Mouse (Mus musculus) erythroblast, embryonic 14.5 days (primary cell): ENCODE measurements around the gene Fam192a. TPM values are rescaled to one million over a fixed set of nuclear protein-coding genes. Genes with fewer than 3 reads are reported as not detected.

ENCODE experiments used
- H3K27me3 ChIP-seq: 2 replicates; pipeline ENCODE4 v1.6.1; 2012; ENCODE audit warnings: inconsistent platforms; ENCODE audit not compliant: control insufficient read depth
- H3K36me3 ChIP-seq: 2 replicates; pipeline ENCODE4 v1.6.1; 2012; ENCODE audit warnings: mild to moderate bottlenecking, inconsistent platforms; ENCODE audit not compliant: control insufficient read depth
- H3K4me1 ChIP-seq: 2 replicates; pipeline ENCODE4 v1.6.1; 2012; ENCODE audit warnings: inconsistent platforms; ENCODE audit not compliant: control insufficient read depth
- H3K4me3 ChIP-seq: replicated peaks from 2 replicates; pipeline ENCODE3; 2012; ENCODE audit warnings: moderate library complexity, mild to moderate bottlenecking, inconsistent platforms
- H3K9me3 ChIP-seq: 2 replicates; pipeline ENCODE4 v1.6.1; 2012; ENCODE audit warnings: low read length, inconsistent platforms, mixed read lengths; ENCODE audit not compliant: control insufficient read depth
- GATA1 ChIP-seq: IDR thresholded peaks from 2 replicates; pipeline ENCODE4 v1.6.1; 2012; ENCODE audit warnings: low read length, inconsistent platforms, mixed read lengths
- TAL1 ChIP-seq: IDR thresholded peaks from 3 replicates; pipeline ENCODE4 v1.6.1; 2012; ENCODE audit warnings: low read length, inconsistent platforms, mixed read lengths
- polyA plus RNA-seq: library from polyadenylated mRNA; stranded (reverse); fragments of >175 nt; gene quantifications from 2 replicates; pipeline ENCODE4 v1.2.3, GENCODE M21; 2012

Gene Fam192a
- polyA plus RNA-seq, 1 experiment = 3.9 TPM

DNA sequence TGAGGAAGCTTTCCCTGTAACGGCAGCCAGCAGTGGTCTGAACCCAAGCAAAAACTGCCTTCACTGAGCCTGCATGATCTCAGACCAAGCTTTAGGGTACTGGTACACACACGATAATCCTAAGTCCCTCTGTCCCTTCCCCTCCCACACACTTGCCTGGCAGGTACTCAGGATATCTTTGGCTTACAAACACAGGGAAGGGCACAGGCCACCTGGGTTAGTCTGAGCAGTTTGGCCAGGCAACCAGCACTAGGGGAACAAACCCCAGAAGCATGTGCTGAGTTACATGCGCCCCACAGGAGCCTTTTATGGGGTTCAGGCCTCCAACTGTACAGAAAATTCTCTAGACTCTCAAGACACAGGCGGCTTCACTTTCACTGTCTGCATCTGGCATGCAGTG, 71.9 kb downstream of the Fam192a start:
- Histone ChIP-seq H3K9me3 (no peaks in the 10 kb centered on the region; the same call in 1 of the 2 replicates), H3K27me3 (peaks cover 57% of the 10 kb centered on the region), H3K4me3 (no peak overlapping the region), H3K4me1 (no peaks in the 10 kb centered on the region), H3K36me3 (no peaks in the 10 kb centered on the region)
- TF ChIP-seq GATA1 = no peak
- TF ChIP-seq TAL1 = no peak

DNA sequence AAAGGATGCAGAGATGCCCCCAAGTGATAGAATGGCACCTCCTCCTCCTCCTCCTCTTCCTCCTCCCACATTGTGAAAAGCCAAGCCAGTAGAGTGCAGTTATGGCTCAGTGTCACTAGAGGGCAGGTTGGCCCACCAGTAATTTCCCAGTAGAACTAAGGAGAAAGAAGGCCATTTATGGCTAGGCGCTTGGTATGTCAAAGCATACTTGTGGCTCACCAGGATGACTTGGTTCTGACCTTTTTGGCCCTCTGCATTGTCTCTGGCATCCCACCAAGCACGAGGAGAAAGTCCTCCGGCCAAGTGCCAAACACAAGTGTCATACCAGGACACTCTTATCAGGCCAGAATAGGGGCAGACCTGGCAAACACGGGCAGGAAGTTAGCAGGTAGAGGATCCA, 73.6 kb downstream of the Fam192a start:
- no peak for TF ChIP-seq GATA1
- TF ChIP-seq TAL1 = no peak
- H3K27me3 ChIP-seq = peaks cover 40% of the 10 kb centered on the region
- no peaks in the 10 kb centered on the region for H3K4me1 ChIP-seq
- no peaks in the 10 kb centered on the region; the same call in 1 of the 2 replicates for H3K9me3 ChIP-seq
- no peak overlapping the region for H3K4me3 ChIP-seq
- H3K36me3 ChIP-seq = no peaks in the 10 kb centered on the region

DNA sequence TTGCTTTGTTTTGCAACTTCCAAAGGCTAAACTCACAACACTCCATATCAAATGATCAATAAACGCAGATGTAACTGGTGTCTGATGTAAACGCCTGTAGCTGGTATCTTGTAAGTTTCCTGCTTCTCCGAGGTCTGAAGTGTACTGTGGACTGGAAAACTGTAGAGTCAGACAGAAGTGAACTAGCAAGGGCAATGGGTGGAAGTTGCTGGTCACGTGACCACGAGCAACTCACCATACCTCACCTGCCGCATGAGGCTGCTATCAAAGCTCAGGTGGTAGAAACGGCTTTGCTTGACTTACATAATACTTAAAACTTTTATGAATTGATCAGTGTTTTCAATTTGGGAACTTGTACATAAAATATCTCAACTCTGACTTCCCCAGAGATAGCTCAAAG, 74.6 kb downstream of the Fam192a start:
- no peak overlapping the region for H3K4me3 ChIP-seq
- TF ChIP-seq TAL1 (no peak), GATA1 (no peak)
- H3K9me3 ChIP-seq = no peaks in the 10 kb centered on the region; the same call in 1 of the 2 replicates

DNA sequence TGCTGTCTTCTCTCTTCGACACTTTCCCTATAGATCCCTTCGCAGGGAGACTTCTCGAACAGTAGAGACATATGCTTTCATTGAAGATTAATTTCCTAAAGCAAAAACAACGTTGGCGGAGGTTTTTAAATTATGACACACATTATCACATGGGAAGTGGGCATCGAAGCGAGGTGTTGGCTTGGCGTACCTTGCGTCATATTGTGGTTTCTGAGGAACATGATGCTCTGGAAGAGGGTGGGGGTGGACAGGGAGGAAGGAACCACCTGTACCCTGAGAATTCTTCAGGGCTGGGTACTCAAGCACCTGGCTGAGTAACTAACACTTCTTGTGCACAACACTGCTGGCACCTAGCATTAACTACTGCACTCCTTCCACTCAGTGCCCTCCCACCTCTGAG, 77.2 kb downstream of the Fam192a start:
- H3K36me3 ChIP-seq = no peaks in the 10 kb centered on the region
- H3K4me3 ChIP-seq = no peak overlapping the region
- H3K27me3 ChIP-seq = peaks cover 6% of the 10 kb centered on the region
- H3K4me1 ChIP-seq = no peaks in the 10 kb centered on the region
- H3K9me3 ChIP-seq = no peaks in the 10 kb centered on the region
- TF ChIP-seq TAL1 (no peak), GATA1 (no peak)

More for the DNA sequence above, 74.6 kb downstream of the Fam192a start:
- H3K27me3 ChIP-seq = peaks cover 33% of the 10 kb centered on the region
- no peaks in the 10 kb centered on the region for H3K4me1 ChIP-seq
- no peaks in the 10 kb centered on the region for H3K36me3 ChIP-seq

Other genes starting within 250 kb of the Fam192a start
- gene Herpud1, start 215.6 kb downstream of the Fam192a start, polyA plus RNA-seq = 21.2 and 46.3 TPM in 2 replicates
- 0.04 TPM in 1 of 2 replicates, not detected in the other for gene Nlrc5, start 167.6 kb downstream of the Fam192a start, polyA plus RNA-seq
- 0.06 TPM in 1 of 2 replicates, not detected in the other for gene Cpne2, start 69.0 kb downstream of the Fam192a start, polyA plus RNA-seq
- gene Rspry1, start 60 bp downstream of the Fam192a start, polyA plus RNA-seq = 0.28 and 0.41 TPM in 2 replicates
- gene Arl2bp, start 64.6 kb upstream of the Fam192a start, polyA plus RNA-seq = 2.4 and 3.1 TPM in 2 replicates
- gene Pllp, start 94.3 kb upstream of the Fam192a start, polyA plus RNA-seq = not detected in 2 replicates
- gene Ccl22, start 143.6 kb upstream of the Fam192a start, polyA plus RNA-seq = 0.09 and 0.23 TPM in 2 replicates
- 0.01 TPM in 1 of 2 replicates, not detected in the other for gene Cx3cl1, start 170.0 kb upstream of the Fam192a start, polyA plus RNA-seq
- not detected in 2 replicates for gene Ccl17, start 208.5 kb upstream of the Fam192a start, polyA plus RNA-seq
- 6.4 and 9.5 TPM in 2 replicates for gene Coq9, start 236.3 kb upstream of the Fam192a start, polyA plus RNA-seq
- 37.6 and 98.2 TPM in 2 replicates for gene Ciapin1, start 236.4 kb upstream of the Fam192a start, polyA plus RNA-seq